Mouse (Mus musculus) neural tube, embryonic 11.5 days (tissue): ENCODE results near the gene Klf6. TPM values are rescaled to one million over a fixed set of nuclear protein-coding genes. Genes with fewer than 3 reads are reported as not detected.

ENCODE experiments used
- ATAC-seq: fragments of 200-750 bp; cut with Nextera tagmentation; 2 replicates; pipeline ENCODE4 v1.8.0; 2017; ENCODE audit warnings: moderate number of reproducible peaks, mild to moderate bottlenecking, moderate TSS enrichment, moderate library complexity; ENCODE audit not compliant: insufficient read depth, low FRiP score, low TSS enrichment
- DNase-seq: peaks from one replicate; pipeline ENCODE4 v3.0.0-alpha.2; 2015; ENCODE audit warnings: low spot score
- H3K27ac ChIP-seq: fragments of 300-500 bp; sonication (generic); 2 replicates; pipeline ENCODE4 v1.5.1; 2014; ENCODE audit warnings: low read depth, mild to moderate bottlenecking, low read length
- H3K27me3 ChIP-seq: fragments of 300-500 bp; sonication (generic); 2 replicates; pipeline ENCODE4 v1.6.1; 2014; ENCODE audit warnings: mild to moderate bottlenecking, low read length, mixed read lengths; ENCODE audit not compliant: control insufficient read depth, insufficient read depth
- H3K36me3 ChIP-seq: fragments of 300-500 bp; sonication (generic); 2 replicates; pipeline ENCODE4 v1.6.1; 2014; ENCODE audit warnings: mild to moderate bottlenecking, low read length, moderate library complexity, mixed read lengths; ENCODE audit not compliant: control insufficient read depth, insufficient read depth
- H3K4me1 ChIP-seq: fragments of 300-500 bp; sonication (generic); 2 replicates; pipeline ENCODE4 v1.6.1; 2014; ENCODE audit warnings: low read length, mixed read lengths; ENCODE audit not compliant: control insufficient read depth, insufficient read depth
- H3K4me2 ChIP-seq: fragments of 300-500 bp; sonication (generic); 2 replicates; pipeline ENCODE4 v1.6.1; 2014; ENCODE audit warnings: low read depth, mild to moderate bottlenecking, moderate library complexity
- H3K4me3 ChIP-seq: fragments of 300-500 bp; sonication (generic); 2 replicates; pipeline ENCODE4 v1.5.1; 2014; ENCODE audit warnings: low read depth, low read length
- H3K9ac ChIP-seq: fragments of 300-500 bp; sonication (generic); 2 replicates; pipeline ENCODE4 v1.6.1; 2014; ENCODE audit warnings: mild to moderate bottlenecking, low read length
- H3K9me3 ChIP-seq: fragments of 300-500 bp; sonication (generic); 2 replicates; pipeline ENCODE4 v1.6.1; 2016; ENCODE audit warnings: low read length; ENCODE audit not compliant: control insufficient read depth
- WGBS: fragments of 180-500 bp; shearing (Covaris S2); extraction: QIAGEN DNeasy Blood & Tissue Kit; methylation state at CpG from one replicate; pipeline ENCODE4 v1.1.7; 2014; 5-methylcytosine and 5-hydroxymethylcytosine counted together
- polyA plus RNA-seq: library from polyadenylated mRNA; unstranded; fragments of >200 nt; fragmentation: Nextera tagmentation; extraction: Ambion mirVana; gene quantifications from 2 replicates; pipeline ENCODE4 v1.2.1, GENCODE M21; 2014

Gene Klf6
- polyA plus RNA-seq, 1 experiment from 2014 or later, result 55.7 TPM

DNA sequence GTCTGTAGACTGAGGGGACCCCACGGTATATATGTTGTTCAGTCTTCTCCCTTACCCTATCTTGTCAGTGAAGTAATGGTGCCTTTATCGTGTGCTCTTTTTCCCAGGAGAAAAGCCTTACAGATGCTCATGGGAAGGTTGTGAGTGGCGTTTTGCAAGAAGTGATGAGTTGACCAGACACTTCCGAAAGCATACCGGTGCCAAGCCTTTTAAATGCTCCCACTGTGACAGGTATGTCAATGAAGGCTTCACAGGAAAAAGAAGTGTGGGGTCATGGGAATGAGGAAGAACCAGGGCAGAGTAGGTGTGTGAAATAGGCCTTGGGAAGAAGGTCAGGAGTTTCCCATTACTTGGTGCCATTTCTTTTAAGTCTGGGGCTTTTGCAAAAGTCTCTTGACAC, 5.2 kb downstream of the Klf6 start:
- no peak overlapping the region for H3K4me3 ChIP-seq
- H3K9me3 ChIP-seq, result no peaks in the 10 kb centered on the region
- no peak overlapping the region for H3K9ac ChIP-seq
- H3K4me1 ChIP-seq, result peaks cover 14% of the 10 kb centered on the region
- peaks cover 9% of the 10 kb centered on the region; the same call in 1 of the 2 replicates for H3K36me3 ChIP-seq
- no peak overlapping the region for H3K27ac ChIP-seq
- ATAC-seq (no peak), DNase-seq (no peak)
- no peak overlapping the region for H3K4me2 ChIP-seq
- no peaks in the 10 kb centered on the region for H3K27me3 ChIP-seq
- 93% methylated on average over 5 of the region's 5 CpGs for whole genome bisulfite sequencing

DNA sequence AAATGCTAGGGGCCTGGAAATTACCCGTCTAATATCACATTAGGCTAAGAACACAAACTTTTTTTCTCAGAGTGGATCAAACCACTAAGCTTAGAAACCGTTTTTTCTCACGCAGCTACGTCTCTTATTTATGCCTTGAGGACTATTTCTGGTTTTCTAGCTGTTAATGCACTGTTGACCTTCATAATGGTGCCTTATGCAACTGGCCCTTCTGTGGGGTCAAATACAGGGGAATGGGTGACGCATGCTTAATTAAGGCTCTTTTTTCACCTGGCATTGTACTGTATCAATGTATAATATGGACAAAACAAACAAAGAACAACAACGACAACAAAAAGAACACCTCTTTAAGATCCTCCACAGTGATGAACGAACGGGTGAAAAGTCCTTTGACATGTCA, 7.1 kb downstream of the Klf6 start:
- H3K9ac ChIP-seq, result no peak overlapping the region
- peaks cover 9% of the 10 kb centered on the region; the same call in 1 of the 2 replicates for H3K36me3 ChIP-seq
- DNase-seq, result no peak
- H3K27me3 ChIP-seq, result no peaks in the 10 kb centered on the region
- no peak overlapping the region for H3K4me2 ChIP-seq
- no peaks in the 10 kb centered on the region for H3K9me3 ChIP-seq
- 86% methylated on average over 8 of the region's 8 CpGs for WGBS
- H3K4me3 ChIP-seq, result no peak overlapping the region
- no peak for ATAC-seq
- no peak overlapping the region for H3K27ac ChIP-seq
- peaks cover 14% of the 10 kb centered on the region for H3K4me1 ChIP-seq

DNA sequence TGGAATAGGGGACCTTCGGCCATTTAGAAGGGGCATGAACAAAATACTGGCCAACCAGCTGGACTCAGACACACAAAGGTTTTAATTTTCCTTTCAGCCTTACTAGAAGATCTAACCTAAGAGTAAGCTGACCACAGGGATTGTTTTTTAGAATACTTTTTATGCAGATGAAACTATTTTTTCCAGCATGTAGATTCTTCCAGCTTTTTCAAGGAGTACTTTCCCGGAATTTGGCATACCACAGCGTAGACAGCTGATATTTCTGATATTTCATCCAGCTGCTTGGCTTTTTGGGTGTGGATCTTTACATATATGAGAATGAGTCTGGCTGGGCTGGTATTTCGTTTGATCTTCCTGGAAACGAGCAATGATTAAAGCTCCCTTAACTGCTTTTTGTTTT, 8.2 kb downstream of the Klf6 start:
- Histone ChIP-seq H3K27me3 (no peaks in the 10 kb centered on the region), H3K4me3 (no peak overlapping the region), H3K4me2 (no peak overlapping the region), H3K27ac (no peak overlapping the region), H3K9ac (no peak overlapping the region), H3K9me3 (no peaks in the 10 kb centered on the region), H3K4me1 (peaks cover 6% of the 10 kb centered on the region), H3K36me3 (peaks cover 9% of the 10 kb centered on the region; the same call in 1 of the 2 replicates)
- DNase-seq, result no peak
- WGBS, result 64% methylated on average over 5 of the region's 5 CpGs
- no peak for ATAC-seq

DNA sequence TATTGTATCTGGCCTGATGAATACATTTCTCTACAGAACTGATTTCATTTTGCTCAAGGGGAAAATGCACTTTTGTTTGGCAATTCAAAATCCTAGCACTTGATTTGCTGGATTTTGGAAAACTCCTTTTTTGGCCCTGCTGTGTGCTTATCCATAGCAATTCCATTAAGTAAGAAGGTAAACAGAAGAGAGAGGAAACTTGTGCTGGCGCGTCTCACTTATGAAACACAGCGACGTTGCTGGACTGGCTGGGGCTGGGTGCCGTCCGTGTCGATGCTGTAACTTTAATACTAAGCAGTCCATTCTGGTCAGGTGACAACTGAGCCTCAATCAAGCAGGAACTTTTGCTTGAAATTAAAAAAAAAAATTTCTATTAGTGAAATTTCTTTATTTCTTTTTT, 8.6 kb downstream of the Klf6 start:
- 21% methylated on average over 7 of the region's 7 CpGs for WGBS
- DNase-seq, result no peak
- Histone ChIP-seq H3K27ac (no peak overlapping the region), H3K27me3 (no peaks in the 10 kb centered on the region), H3K4me3 (no peak overlapping the region), H3K9me3 (no peaks in the 10 kb centered on the region), H3K4me1 (peaks cover 4% of the 10 kb centered on the region), H3K4me2 (no peak overlapping the region), H3K9ac (no peak overlapping the region), H3K36me3 (peaks cover 9% of the 10 kb centered on the region; the same call in 1 of the 2 replicates)
- no peak for ATAC-seq

DNA sequence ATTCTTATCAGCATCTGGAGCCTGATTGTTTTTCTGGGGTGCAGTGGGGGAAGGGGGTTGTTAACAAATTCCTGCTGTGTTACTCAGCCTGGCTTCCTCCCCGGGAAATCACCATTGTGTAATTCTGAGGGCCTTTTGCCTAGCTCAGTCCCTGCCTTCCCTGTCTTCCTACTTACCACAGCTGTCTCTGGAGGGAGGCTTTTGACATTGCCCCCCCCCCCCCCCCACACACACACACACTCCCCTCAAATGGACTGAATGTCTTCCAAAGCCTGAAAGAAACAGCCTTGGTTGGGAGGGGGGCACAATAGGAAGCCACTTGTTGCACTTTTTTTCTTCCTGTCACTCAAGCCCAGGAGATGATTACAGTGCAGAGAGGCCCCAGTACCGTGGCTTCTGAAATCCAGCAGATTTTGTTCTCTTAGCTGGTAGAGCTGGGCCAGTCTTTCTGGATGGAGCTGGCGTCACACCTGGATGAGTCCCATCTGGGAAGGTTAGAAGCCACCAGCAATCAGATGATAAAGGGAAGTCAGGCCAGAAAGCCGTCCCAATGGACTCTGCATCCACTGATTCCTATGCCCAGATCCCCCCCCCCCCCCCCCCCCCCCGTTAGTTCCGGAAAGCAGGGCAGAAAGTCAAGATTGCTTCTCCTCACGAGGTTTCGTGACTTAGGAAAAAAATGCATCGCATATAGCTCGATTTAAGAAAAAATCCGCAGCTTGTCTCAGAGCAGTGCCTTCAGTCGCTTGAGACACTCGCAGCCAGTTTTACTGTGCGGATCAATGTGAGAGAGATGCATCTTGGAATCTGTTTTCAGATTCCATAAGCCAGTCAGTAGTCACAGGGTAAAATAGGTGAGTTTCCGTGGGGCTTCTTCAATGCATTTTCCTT, 9.3 kb downstream of the Klf6 start:
- Histone ChIP-seq H3K4me1 (peaks cover 4% of the 10 kb centered on the region), H3K36me3 (peaks cover 9% of the 10 kb centered on the region; the same call in 1 of the 2 replicates), H3K27me3 (no peaks in the 10 kb centered on the region), H3K4me3 (no peak overlapping the region), H3K9ac (no peak overlapping the region), H3K9me3 (no peaks in the 10 kb centered on the region), H3K27ac (no peak overlapping the region), H3K4me2 (no peak overlapping the region)
- DNase-seq (peak; percentile 26), ATAC-seq (peak; percentile 65)
- WGBS, result 23% methylated on average over 13 of the region's 15 CpGs

DNA sequence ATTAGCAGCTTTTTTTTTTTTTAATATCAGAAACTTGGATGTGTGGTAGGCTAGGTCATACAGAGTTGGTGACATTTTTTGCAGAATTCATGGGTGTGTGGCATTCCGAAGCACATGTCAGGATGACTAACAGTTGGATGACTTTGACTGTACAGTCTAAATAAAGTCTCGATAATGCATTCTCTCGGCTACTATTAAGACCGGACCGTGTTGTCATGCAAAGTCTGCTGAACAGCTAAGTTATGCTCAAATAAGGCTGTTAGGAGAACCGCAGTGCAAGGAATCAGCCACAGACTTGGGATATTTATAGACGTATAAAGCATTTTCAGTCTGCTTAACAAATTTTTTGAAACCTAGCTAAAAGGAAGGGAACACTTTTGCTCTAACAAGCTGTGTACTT, 10.1 kb downstream of the Klf6 start:
- no peak overlapping the region for H3K4me3 ChIP-seq
- no peak overlapping the region for H3K9ac ChIP-seq
- H3K9me3 ChIP-seq, result no peaks in the 10 kb centered on the region
- H3K27ac ChIP-seq, result no peak overlapping the region
- 90% methylated on average over 7 of the region's 7 CpGs for WGBS
- H3K36me3 ChIP-seq, result peaks cover 9% of the 10 kb centered on the region; the same call in 1 of the 2 replicates
- DNase-seq, result no peak
- no peak for ATAC-seq
- no peaks in the 10 kb centered on the region for H3K27me3 ChIP-seq
- no peak overlapping the region for H3K4me2 ChIP-seq
- peaks cover 4% of the 10 kb centered on the region for H3K4me1 ChIP-seq

DNA sequence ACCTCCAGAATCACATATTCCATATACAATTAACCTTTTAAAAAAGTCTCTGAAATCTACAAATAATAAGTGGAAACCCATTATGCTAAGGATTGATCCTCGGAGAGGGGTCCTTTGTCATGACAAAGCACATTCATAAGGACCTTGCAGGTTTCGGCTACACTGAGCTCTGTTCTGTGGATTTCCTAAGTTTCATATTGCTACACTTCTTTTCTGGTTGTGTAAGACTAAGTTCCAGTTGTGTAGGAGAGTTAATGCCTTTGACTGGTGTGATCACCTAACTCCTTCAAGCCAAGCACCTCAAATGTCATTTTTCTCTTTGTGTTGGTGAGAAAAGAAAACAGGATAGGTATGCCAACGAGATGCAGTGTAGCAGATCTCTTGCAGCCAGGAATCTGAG, 12.4 kb downstream of the Klf6 start:
- Histone ChIP-seq H3K4me3 (no peak overlapping the region), H3K27ac (no peak overlapping the region), H3K27me3 (no peaks in the 10 kb centered on the region), H3K4me1 (peaks cover 4% of the 10 kb centered on the region), H3K36me3 (no peaks in the 10 kb centered on the region), H3K9me3 (no peaks in the 10 kb centered on the region), H3K9ac (no peak overlapping the region), H3K4me2 (no peak overlapping the region)
- DNase-seq (no peak), ATAC-seq (no peak)
- 84% methylated on average over 3 of the region's 3 CpGs for WGBS

DNA sequence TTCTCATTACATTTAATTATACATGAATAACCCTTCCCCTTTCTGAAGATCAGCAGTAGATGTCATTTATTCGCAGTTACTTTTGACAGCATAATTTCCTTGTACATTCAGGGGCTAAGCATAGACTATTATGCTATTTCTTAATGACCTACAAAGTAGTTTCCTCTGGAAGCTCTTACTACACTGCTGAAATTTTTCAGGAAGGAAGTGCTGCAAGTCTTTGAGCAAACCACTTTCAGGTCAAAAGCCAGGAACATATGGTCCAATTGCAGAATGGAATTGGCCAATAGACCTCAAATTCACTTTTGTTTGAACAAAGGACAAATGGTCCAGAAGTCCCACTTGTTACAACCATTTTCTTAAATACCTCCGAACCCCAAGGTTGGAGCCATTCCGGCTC, 14.2 kb downstream of the Klf6 start:
- Histone ChIP-seq H3K27me3 (no peaks in the 10 kb centered on the region), H3K9me3 (no peaks in the 10 kb centered on the region), H3K4me1 (peaks cover 2% of the 10 kb centered on the region), H3K9ac (no peak overlapping the region), H3K36me3 (no peaks in the 10 kb centered on the region), H3K4me3 (no peak overlapping the region), H3K4me2 (no peak overlapping the region), H3K27ac (no peak overlapping the region)
- no peak for ATAC-seq
- DNase-seq, result no peak
- WGBS, result 74% methylated on average over 3 of the region's 3 CpGs

DNA sequence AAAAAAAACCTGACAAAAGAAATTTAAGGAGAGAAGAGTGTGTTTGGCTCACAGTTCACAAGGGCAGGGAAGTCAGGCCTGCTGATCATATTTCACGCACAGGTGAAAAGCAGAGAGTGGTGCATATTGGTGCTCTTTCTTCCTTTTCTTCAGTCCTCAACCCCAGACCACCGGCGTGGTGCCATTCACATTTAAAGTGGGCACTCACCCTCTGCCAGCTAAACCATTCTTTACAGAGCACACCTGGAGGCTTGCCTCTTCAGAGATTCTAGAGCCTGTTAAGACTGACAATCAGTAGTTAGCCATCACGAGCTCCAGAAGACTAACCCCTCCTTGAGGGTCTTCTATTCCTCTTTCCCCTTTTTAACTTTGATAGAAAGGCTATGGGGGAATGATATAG, 17.5 kb downstream of the Klf6 start:
- Histone ChIP-seq H3K9me3 (no peaks in the 10 kb centered on the region), H3K4me3 (no peak overlapping the region), H3K4me1 (no peaks in the 10 kb centered on the region), H3K36me3 (no peaks in the 10 kb centered on the region), H3K27me3 (no peaks in the 10 kb centered on the region), H3K4me2 (no peak overlapping the region), H3K9ac (no peak overlapping the region), H3K27ac (no peak overlapping the region)
- ATAC-seq (no peak), DNase-seq (no peak)
- WGBS, result 62% methylated on average over 4 of the region's 4 CpGs
